14 mouse cellular contexts compared by ENCODE assay signal in genomic region chr2:118039819-118040206, GRCm38 (mm10).
A peak's percentile ranks its signal among the peaks of the same experiment; 100 is the strongest.
DNase-seq lines count a peak whose midpoint lies in the region; ATAC-seq and TF ChIP-seq lines count a peak whose summit lies in the region.
"Had no signal": no experiment of that assay in that cellular context is flagged by ENCODE, and none has a peak within 500 bp of the region (broad histone marks: within the 10 kb centered on the region; RNA-seq: fewer than 3 reads in every experiment).

No protein-coding gene starts in this region.

- no peak for TF ChIP-seq POLR2A in thymus, adult 2 months (IDR thresholded peaks at IDR 0.05; ENCODE audit: control insufficient read depth, extremely low read depth, insufficient read depth, low read length, poor library complexity)

- no peak overlapping the region for H3K4me2 ChIP-seq in heart, embryonic 16.5 days (ENCODE audit: low read depth, low read length)
- no peak overlapping the region for H3K4me2 ChIP-seq in lung, postnatal 0 days (replicated peaks; ENCODE audit: low read depth, low read length)
- H3K4me2 ChIP-seq in embryonic facial prominence, embryonic 14.5 days (ENCODE audit: low read depth, low read length) = no peak overlapping the region
- H3K4me2 ChIP-seq in stomach, embryonic 14.5 days (replicated peaks; ENCODE audit: low read depth, low read length) = no peak overlapping the region
- H3K4me2 ChIP-seq: limb, embryonic 13.5 days; midbrain, embryonic 13.5 days had no signal

- no peaks in the 10 kb centered on the region for H3K9me3 ChIP-seq in heart, embryonic 16.5 days (replicated peaks; ENCODE audit: control insufficient read depth, low read length)
- no peaks in the 10 kb centered on the region for H3K9me3 ChIP-seq in lung, postnatal 0 days (ENCODE audit: low read length)
- H3K9me3 ChIP-seq in embryonic facial prominence, embryonic 14.5 days (ENCODE audit: control insufficient read depth, low read length) = no peaks in the 10 kb centered on the region
- no peaks in the 10 kb centered on the region for H3K9me3 ChIP-seq in stomach, embryonic 14.5 days (ENCODE audit: control insufficient read depth, low read depth, low read length)
- H3K9me3 ChIP-seq: limb, embryonic 13.5 days; midbrain, embryonic 13.5 days had no signal

- H3K9ac ChIP-seq in heart, embryonic 16.5 days (ENCODE audit: low read length) = no peak overlapping the region
- H3K9ac ChIP-seq in lung, postnatal 0 days (replicated peaks; ENCODE audit: low read depth) = no peak overlapping the region
- no peak overlapping the region for H3K9ac ChIP-seq in embryonic facial prominence, embryonic 14.5 days (ENCODE audit: low read depth, low read length)
- H3K9ac ChIP-seq in stomach, embryonic 14.5 days (replicated peaks; ENCODE audit: low read depth, low read length) = no peak overlapping the region
- H3K9ac ChIP-seq: limb, embryonic 13.5 days; midbrain, embryonic 13.5 days had no signal

- no peak for DNase-seq in heart, adult 11 months
- DNase-seq in lung, postnatal 0 days (ENCODE audit: low spot score) = no peak
- DNase-seq in lung, postnatal 10 days = no peak
- DNase-seq in embryonic facial prominence, embryonic 14.5 days (ENCODE audit: low spot score) = peak; percentile 21
- DNase-seq in thymus, adult 2 months = no peak
- DNase-seq in adrenal gland, adult 18-20 months (ENCODE audit: low spot score in 2 of 2) = no peak
- DNase-seq: cerebellum, adult 9-11 months; embryo, embryonic 11 days had no signal

- ATAC-seq in heart, embryonic 16.5 days (replicated peaks; ENCODE audit: extremely low read depth, insufficient read depth, low FRiP score) = no peak
- ATAC-seq in lung, postnatal 0 days = peak; percentile 62
- ATAC-seq in embryonic facial prominence, embryonic 14.5 days (ENCODE audit: low read depth) = no peak; the same call in 1 of the 2 replicates
- no peak for ATAC-seq in stomach, embryonic 14.5 days (ENCODE audit: insufficient number of reproducible peaks, insufficient read depth, low FRiP score, low read depth)
- ATAC-seq: inflammation-experienced regulatory T-cells, adult 6 months; midbrain, embryonic 13.5 days; Patski had no signal

- no peaks in the 10 kb centered on the region for H3K27me3 ChIP-seq in heart, embryonic 16.5 days (ENCODE audit: control insufficient read depth, insufficient read depth, low read length)
- no peaks in the 10 kb centered on the region for H3K27me3 ChIP-seq in lung, postnatal 0 days (replicated peaks; ENCODE audit: insufficient read depth, low read length)
- H3K27me3 ChIP-seq in embryonic facial prominence, embryonic 14.5 days (replicated peaks; ENCODE audit: control insufficient read depth, insufficient read depth, low read length) = no peaks in the 10 kb centered on the region
- no peaks in the 10 kb centered on the region for H3K27me3 ChIP-seq in stomach, embryonic 14.5 days (ENCODE audit: control insufficient read depth, insufficient read depth, low read length)
- no peaks in the 10 kb centered on the region for H3K27me3 ChIP-seq in thymus, adult 2 months (ENCODE audit: control insufficient read depth, insufficient read depth, low read length)
- H3K27me3 ChIP-seq: limb, embryonic 13.5 days; midbrain, embryonic 13.5 days; Patski had no signal

- peaks cover 12% of the 10 kb centered on the region for H3K4me1 ChIP-seq in heart, embryonic 16.5 days (ENCODE audit: control insufficient read depth, insufficient read depth, low read length)
- peaks cover 4% of the 10 kb centered on the region; the same call in 1 of the 2 replicates for H3K4me1 ChIP-seq in lung, postnatal 0 days (ENCODE audit: insufficient read depth, low read depth, low read length)
- H3K4me1 ChIP-seq in embryonic facial prominence, embryonic 14.5 days (ENCODE audit: control insufficient read depth, insufficient read depth, low read length) = peaks cover 9% of the 10 kb centered on the region
- H3K4me1 ChIP-seq in stomach, embryonic 14.5 days (ENCODE audit: control insufficient read depth, insufficient read depth, low read length) = peaks cover 15% of the 10 kb centered on the region; the same call in 1 of the 2 replicates
- no peaks in the 10 kb centered on the region for H3K4me1 ChIP-seq in thymus, adult 2 months (replicated peaks; ENCODE audit: control insufficient read depth, insufficient read depth, low read length)
- H3K4me1 ChIP-seq: midbrain, embryonic 13.5 days had no signal

- TF ChIP-seq CTCF in lung, postnatal 0 days (IDR thresholded peaks at IDR 0.05) = no peak
- TF ChIP-seq CTCF in thymus, adult 2 months (IDR thresholded peaks at IDR 0.05; ENCODE audit: borderline replicate concordance, control insufficient read depth, extremely low read depth, insufficient read depth, low read length, poor library complexity) = no peak

- no peak overlapping the region for H3K4me3 ChIP-seq in heart, embryonic 16.5 days (ENCODE audit: low read length)
- H3K4me3 ChIP-seq in lung, postnatal 0 days (ENCODE audit: low read depth, low read length) = no peak overlapping the region
- H3K4me3 ChIP-seq in embryonic facial prominence, embryonic 14.5 days (ENCODE audit: low read depth, low read length) = no peak overlapping the region
- no peak overlapping the region for H3K4me3 ChIP-seq in stomach, embryonic 14.5 days (ENCODE audit: low read depth, low read length)
- H3K4me3 ChIP-seq in thymus, adult 2 months (ENCODE audit: control insufficient read depth, insufficient read depth, low read length) = no peak overlapping the region
- H3K4me3 ChIP-seq: limb, embryonic 13.5 days; midbrain, embryonic 13.5 days had no signal

- WGBS in heart, embryonic 16.5 days = 71% methylated on average over 4 of the region's 4 CpGs
- WGBS in lung, postnatal 0 days = 65% methylated on average over 4 of the region's 4 CpGs
- WGBS in embryonic facial prominence, embryonic 14.5 days = 52% methylated on average over 4 of the region's 4 CpGs
- 75% methylated on average over 4 of the region's 4 CpGs for WGBS in stomach, embryonic 14.5 days
- 93% methylated on average over 4 of the region's 4 CpGs for WGBS in thymus, adult 2 months

- no peak for TF ChIP-seq EP300 in lung, postnatal 0 days (IDR thresholded peaks at IDR 0.05)

- H3K36me3 ChIP-seq in heart, embryonic 16.5 days (ENCODE audit: control insufficient read depth, insufficient read depth) = no peaks in the 10 kb centered on the region
- H3K36me3 ChIP-seq in lung, postnatal 0 days (ENCODE audit: insufficient read depth, low read length) = no peaks in the 10 kb centered on the region
- no peaks in the 10 kb centered on the region for H3K36me3 ChIP-seq in embryonic facial prominence, embryonic 14.5 days (ENCODE audit: control insufficient read depth, insufficient read depth, low read length)
- no peaks in the 10 kb centered on the region for H3K36me3 ChIP-seq in stomach, embryonic 14.5 days (ENCODE audit: control insufficient read depth, insufficient read depth, low read length)
- no peaks in the 10 kb centered on the region for H3K36me3 ChIP-seq in thymus, adult 2 months (ENCODE audit: control insufficient read depth, insufficient read depth, low read length)
- H3K36me3 ChIP-seq: limb, embryonic 13.5 days; midbrain, embryonic 13.5 days had no signal

- H3K27ac ChIP-seq in heart, embryonic 16.5 days (ENCODE audit: low read length) = peak overlapping the region; percentile 34
- peak overlapping the region; percentile 71 for H3K27ac ChIP-seq in lung, postnatal 0 days (ENCODE audit: low read length)
- no peak overlapping the region; the same call in 1 of the 2 replicates for H3K27ac ChIP-seq in embryonic facial prominence, embryonic 14.5 days (replicated peaks; ENCODE audit: low read depth, low read length)
- peak overlapping the region; percentile 71; the same call in 1 of the 2 replicates for H3K27ac ChIP-seq in stomach, embryonic 14.5 days (ENCODE audit: low read length)
- H3K27ac ChIP-seq in thymus, adult 2 months (ENCODE audit: control insufficient read depth, insufficient read depth, low read length) = no peak overlapping the region
- H3K27ac ChIP-seq: limb, embryonic 13.5 days; midbrain, embryonic 13.5 days had no signal

Comparison
In these comparisons a context has a peak if more than half of its experiments do, and no peak if none do; other contexts are left out.
1. H3K27ac ChIP-seq: peak in heart, embryonic 16.5 days (single experiment), lung, postnatal 0 days (single experiment) and stomach, embryonic 14.5 days (single experiment); none in embryonic facial prominence, embryonic 14.5 days (single experiment) and thymus, adult 2 months (single experiment).